Mouse (Mus musculus): Measurements from ENCODE around the gene Ralbp1. TPM values are rescaled to one million over a fixed set of nuclear protein-coding genes. Genes with fewer than 3 reads are reported as not detected.

The Ralbp1 gene
- 10 to 100 TPM; 48.4 to 62.8 (median 60.1) TPM for polyA plus RNA-seq (2017; shearing (Covaris generic))

DNA sequence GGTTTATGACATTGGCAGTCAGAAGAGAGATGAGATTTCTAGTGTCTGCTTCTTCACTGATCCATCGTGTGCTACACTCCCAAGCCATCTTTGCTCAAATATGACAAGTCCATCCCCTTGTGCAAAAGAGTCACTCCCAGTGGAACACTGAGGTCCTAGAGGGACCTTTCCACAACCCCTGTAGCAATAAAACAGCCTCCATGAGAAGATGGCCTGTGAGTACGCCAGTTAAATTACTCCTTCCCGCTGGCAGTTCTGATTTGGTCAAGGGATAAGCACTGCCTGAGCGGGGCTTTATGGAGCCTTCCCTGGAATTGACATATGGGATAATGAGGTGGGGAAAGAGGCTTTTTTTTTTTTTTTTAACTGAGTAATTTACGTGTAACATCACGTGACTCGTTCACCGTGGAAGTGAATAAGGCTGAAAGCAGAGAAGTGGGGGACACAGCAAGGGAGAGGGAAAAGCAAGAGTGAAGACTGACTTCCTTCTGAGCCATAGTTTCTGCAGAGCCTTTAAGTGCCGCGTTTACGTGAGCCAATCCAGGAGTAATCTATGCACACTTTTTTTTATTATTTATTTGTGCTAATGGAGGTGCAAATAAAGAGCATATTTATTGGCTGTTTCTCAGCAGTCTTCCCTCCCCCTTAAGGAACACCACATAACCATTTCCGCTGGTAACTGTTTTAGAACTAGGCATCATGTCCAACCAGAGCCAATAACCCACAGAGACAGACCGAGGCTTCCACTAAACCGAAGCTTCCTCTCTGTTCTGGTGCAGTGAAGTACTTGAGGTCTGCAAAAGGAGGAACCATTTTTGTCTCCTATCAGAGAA is at the start of gene Ralbp1:
Gene Ralbp1 (minus strand): TSS at position 102 of the 833 bp plus-strand sequence.
- ATAC-seq = peak; percentile 30

DNA sequence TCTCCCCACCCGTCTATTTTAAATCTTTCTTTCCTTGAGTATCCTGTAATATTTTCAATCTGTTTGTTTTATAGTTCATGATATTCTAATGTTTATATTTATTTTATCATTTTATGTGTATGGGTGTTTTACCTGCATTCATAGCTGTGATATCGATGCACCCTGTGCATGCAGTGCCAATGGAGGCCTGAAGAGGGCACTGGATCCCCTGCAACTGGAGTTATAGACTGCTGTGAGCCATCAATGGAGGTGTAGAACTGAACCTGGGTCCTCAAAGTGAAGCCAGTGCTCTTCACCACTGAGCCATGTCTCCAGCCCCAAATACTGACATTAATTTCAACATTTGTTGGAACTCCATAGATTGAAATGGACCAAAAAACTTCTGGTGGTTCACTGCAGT is 48.1 kb upstream of the Ralbp1 start:
- no peak for ATAC-seq

DNA sequence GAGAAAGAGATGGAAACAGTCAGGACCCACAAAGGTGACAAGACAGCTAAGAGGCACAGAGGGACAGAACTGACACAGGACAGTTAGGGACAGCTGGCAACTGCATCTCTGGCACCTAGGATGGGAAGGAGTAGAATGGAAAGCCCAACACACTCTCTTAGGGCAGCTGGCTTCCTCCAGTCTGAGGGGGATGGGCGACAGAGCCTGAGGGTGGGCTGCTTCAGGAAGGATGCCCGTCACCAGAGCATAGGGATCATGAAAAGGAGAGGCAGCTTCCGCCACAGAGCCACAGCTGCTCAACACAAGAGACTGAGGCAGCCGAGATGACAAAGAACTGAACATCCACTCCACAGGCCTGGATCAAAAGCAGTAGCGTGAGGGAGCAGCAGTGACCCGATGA is 45.9 kb upstream of the Ralbp1 start:
- ATAC-seq = no peak

- ATAC-seq = no peak
Measured at GRCm38 (mm10) chr17:65930960-65931359, 45.4 kb upstream of the Ralbp1 start.

DNA sequence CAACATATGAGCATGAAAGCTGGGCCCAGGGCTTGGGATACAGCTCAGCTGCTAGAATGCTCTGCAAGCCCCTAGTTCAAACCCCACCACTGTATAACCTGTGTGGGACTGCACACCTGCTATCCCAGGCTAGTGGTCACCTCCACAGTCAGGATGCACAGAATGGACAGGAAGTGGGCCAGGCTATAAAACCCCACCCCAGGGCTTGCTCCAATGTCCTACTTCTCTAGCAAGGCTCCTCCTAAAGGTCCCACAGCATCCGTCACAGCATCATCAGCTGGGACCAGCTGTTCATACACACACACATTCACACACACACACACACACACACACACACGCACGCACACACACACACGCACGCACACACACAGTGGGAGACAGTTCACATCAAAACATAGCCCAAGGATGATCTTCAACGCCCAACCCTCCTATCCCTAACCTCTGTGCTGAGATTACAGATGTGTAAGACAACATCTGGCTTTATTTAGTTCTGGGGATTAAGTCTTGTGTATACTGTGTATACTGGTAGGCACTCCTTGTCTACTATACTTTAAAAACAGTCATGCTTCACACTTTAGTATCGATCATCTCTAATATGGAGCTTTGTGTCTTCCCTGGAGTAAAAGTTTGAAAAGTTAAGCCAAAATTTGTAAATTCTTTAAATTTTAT is 44.7 kb upstream of the Ralbp1 start:
- no peak for ATAC-seq

GRCm38 (mm10) chr17:65929319-65929978 is 43.9 kb upstream of the Ralbp1 start:
- peak; percentile 96 for ATAC-seq

DNA sequence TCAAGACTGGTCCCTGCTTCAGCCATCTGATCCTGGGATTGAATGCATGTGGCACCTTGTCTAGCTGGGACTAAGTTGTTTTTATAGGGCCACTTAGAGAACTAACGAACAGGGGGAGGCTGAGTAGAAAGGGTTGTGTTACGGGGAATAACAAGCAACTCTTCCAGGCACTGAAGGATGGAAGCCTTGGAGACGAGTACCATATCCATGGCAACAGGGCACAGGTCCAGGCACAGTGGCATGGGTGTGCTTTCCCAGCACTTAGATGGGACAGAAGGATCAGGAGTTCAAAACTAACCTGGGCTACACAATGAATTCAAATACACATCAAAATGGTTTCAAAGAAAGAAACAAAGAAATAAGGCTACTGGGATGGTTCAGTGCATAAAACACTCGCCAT is 41.5 kb upstream of the Ralbp1 start:
- no peak for ATAC-seq

DNA sequence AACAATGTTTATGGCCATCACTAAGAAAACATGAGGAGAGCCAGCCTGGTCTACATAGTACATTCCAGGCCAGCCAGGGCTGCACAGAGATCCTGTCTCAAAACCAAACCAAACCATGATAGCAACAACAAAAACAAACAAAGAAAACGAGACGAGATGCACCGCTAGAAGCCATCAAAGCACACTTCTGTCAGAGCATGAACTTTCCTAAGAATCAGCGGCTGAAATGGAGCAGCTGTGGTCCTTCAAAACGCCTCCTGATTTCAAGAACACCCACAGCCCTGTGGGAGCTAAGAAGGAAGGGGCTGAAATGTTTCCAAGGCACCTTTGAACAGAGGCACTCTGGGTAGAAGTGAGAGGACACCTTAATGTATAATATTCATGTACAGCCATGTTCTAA is 38.6 kb upstream of the Ralbp1 start:
- no peak for ATAC-seq

GRCm38 (mm10) chr17:65921975-65922374 is 36.4 kb upstream of the Ralbp1 start:
- no peak for ATAC-seq

GRCm38 (mm10) chr17:65919235-65919634 is 33.6 kb upstream of the Ralbp1 start:
- ATAC-seq = no peak

- ATAC-seq = no peak
Measured at GRCm38 (mm10) chr17:65916135-65916668, 30.6 kb upstream of the Ralbp1 start.

DNA sequence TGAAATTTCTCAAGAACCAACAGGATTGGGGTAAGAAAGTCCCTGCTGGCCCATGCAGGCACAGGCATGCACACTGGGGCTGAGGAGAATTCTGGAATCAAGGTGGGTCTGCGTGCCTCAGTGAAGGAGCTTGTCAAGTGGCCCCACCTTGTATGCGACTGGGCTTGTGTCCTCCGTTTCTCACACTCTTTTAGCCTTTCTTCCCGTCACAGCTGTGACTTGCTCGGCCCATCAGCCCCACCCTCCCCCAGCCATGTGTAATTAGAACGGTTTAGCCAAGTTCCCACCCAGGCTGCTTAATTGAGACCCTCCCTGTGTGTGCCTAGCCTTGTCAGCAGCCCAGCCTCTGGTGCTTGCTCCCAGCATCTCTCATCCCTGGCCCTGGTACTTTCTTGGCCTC is 28.5 kb upstream of the Ralbp1 start:
- no peak for ATAC-seq

DNA sequence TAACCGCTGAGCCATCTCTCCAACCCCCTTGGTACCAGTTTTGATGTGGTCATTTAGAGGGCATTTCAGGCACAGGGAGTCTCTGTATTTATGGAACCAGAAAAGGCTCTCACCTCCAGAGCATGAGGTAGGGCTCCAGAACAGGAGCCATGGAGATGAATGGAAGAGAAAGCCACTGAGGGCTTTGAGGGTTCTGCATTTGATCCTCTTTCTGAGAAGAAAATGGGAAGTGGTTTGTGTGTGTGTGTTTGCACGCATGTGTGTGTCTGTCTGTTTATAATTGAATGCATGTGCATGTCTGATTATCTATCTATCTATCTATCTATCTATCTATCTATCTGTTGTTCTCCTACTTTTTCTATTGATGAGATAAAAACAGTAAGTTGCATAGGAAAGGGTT is 26.6 kb upstream of the Ralbp1 start:
- no peak for ATAC-seq

DNA sequence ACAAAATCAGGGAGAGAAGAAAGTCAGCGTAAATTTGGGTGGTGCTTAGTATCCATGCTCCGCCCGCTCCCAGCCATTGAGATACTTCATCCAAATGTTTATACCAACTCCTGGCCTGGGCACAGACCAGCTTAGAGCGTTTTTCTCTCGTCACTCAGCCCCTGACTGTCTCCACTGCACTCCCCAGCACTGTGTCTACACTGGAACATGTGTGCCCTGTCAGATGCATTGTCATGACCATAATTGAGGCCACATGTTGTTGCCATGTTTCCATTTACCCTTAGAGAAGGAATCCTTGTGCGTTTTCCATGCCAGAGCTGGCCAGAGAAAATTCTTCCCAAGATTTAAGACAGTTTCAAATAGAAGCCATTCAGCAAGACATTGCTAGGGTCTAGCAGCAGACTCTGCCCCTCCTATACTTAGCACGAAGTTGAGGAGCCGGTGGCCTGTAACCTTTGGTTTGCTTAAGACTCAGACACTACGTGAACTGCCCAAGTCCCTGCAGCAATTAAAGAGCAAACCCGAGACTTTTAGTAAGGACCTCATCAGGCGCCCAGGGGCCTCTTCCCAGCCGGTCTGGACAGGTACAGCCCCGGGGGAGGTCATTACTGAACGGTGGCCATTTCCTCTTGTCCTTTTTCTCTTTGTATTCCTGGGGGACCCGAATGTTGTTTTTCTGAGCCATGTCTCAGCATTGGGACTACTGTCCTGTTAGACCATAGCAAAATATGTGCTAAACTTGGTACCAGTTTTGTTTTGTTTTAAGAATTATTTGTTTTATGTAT is 25.9 kb upstream of the Ralbp1 start:
- ATAC-seq = no peak

GRCm38 (mm10) chr17:65908270-65908669 is 22.7 kb upstream of the Ralbp1 start:
- ATAC-seq = no peak

GRCm38 (mm10) chr17:65906895-65907401 is 21.4 kb upstream of the Ralbp1 start:
- ATAC-seq = peak; percentile 88

DNA sequence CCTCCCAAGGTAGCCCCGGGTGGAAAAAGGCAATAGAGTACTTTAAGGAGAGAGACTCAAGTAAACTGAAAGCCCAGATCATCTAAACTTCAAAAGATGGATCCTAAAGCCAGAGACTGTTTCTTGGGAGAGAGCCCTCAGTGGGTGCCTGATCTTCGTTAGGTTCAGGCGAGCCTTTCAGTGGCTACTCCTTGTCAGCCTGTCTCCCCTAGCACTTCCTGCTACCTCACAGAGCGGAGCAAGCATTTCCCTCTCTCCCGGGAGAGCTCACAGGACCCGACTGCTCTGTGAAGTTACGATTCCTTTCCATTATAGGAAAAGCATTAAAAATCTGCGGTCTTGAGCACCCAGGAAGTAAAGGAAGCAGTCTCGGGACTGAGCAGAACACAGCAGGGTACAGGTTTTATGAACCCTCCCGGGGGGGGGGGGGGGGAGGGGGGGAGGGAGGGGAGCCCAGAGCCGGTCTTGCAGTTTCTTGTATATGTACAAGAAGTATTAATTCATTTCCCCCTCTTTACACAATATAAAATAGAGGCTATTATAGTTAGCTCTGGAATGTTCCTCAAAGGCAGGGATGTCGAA is 20.8 kb upstream of the Ralbp1 start:
- peak; percentile 24 for ATAC-seq

DNA sequence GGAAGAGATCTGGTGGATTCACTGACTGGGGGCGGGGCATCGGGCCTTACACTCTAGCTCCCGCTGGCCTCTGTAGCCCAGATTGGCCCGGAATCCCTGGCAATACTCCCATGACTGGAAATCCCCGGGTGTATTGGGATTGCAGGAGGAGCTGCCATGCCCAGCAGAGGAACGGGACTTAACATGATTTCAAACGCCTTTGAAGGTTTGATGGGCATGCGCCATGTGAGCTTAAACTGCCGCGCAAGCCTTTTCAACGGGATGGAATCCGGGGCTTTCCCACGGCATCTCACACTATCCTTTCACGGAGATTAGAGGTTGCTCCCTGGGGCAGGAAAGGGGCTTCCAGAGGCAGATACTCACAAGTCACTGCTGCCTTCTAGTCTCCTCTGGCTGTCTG is 19.6 kb upstream of the Ralbp1 start:
- no peak for ATAC-seq

DNA sequence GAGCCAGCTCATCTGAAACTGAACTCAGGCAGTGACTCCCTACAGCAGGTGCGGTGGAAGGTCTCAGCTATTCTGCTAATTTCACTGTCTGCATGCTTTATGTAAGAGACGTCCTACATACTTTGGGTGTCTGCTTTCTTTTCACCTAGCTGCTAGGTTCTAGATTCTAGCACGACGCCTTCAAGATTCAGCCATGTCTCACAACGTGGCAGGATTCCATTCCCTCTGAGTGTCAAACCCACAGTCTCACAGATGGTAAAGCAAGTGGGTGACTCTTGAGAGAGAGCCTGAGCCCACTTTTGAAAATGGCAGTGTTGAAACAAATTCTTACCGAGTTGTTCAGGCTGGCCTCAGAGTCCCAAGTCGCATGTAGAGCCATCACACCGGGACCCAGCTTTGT is 18.2 kb upstream of the Ralbp1 start:
- ATAC-seq = no peak

DNA sequence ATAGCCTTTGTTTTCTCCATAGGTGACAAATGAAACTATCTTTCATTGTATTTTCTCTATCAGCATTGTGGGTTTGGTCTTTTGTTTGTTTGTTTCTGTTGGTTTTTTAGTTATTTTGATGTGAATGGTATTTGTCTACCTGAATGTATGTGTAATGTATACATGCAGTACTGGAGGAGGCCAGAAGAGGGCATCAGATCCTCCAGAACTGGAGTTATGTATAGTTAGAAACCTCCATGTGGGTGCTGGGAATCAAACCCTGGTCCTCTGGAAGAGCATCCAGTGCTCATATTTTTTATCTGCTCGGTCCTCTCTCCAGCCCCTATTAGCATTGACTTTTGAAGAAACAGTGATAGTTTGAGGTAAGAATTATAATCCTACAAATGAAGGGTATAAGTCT is 17.4 kb upstream of the Ralbp1 start:
- no peak for ATAC-seq

DNA sequence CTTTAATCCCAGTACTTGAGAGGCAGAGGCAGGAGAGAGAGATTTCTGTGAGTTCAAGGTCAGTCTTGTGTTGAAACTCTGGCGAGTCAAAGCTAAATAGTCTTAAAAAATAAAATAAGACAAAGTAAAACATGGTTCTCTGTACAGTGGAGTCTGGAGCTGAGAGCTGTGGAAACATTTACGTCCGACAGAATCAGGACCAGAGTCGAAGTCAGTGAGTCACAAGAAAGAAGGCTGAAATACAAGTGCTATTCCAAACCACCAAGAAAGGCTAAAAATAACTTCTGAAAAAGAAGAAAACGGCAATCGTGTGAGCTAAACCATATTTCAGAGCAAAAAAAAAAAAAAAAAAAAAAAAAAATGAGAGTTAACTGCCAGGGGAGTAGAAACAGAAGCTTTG is 16.7 kb upstream of the Ralbp1 start:
- ATAC-seq = no peak

- ATAC-seq = no peak
Measured at GRCm38 (mm10) chr17:65896016-65896415, 10.4 kb upstream of the Ralbp1 start.

Measured in inflammation-experienced regulatory T-cells, adult 6 months (primary cell).